Mouse (Mus musculus) MEL (cell line): ENCODE measurements around the gene Myo1h. TPM values are rescaled to one million over a fixed set of nuclear protein-coding genes. Genes with fewer than 3 reads are reported as not detected.

Experiments used
- DNase-seq: peaks from one replicate; pipeline ENCODE4 v3.0.0; 2011; ENCODE audit warnings: low read depth, low spot score
- H3K27ac ChIP-seq: 2 replicates; pipeline ENCODE4 v1.5.1; 2012; ENCODE audit warnings: low read depth, mild to moderate bottlenecking, control low read depth, low read length, moderate library complexity; ENCODE audit not compliant: control insufficient read depth
- H3K27me3 ChIP-seq, 2 experiments: fragments of 150-350 bp in 1 of 2; sonication (generic) in 1 of 2; 2 replicates each; pipeline ENCODE4 v1.6.1; 2012; ENCODE audit warnings: low read length in 2 of 2, mild to moderate bottlenecking in 2 of 2, improper control_type of control experiment in 1 of 2, moderate library complexity in 1 of 2; ENCODE audit not compliant: insufficient read depth in 2 of 2, control insufficient read depth in 1 of 2
- H3K36me3 ChIP-seq, 2 experiments: 2 replicates each; pipeline ENCODE4 v1.6.1; 2012 to 2014; ENCODE audit warnings: low read length in 2 of 2, improper control_type of control experiment in 1 of 2, inconsistent platforms in 1 of 2, mild to moderate bottlenecking in 1 of 2; ENCODE audit not compliant: insufficient read depth in 2 of 2, control insufficient read depth in 1 of 2
- H3K4me1 ChIP-seq, 2 experiments: fragments of 150-350 bp in 1 of 2; sonication (generic) in 1 of 2; 2 replicates each; pipeline ENCODE4 v1.6.1; 2012; ENCODE audit warnings: low read length in 2 of 2, improper control_type of control experiment in 1 of 2, mild to moderate bottlenecking in 1 of 2; ENCODE audit not compliant: insufficient read depth in 2 of 2, control insufficient read depth in 1 of 2
- H3K4me3 ChIP-seq, 2 experiments: fragments of 150-350 bp in 1 of 2; sonication (generic) in 1 of 2; 2 replicates each; pipeline ENCODE4 v1.5.1; 2012; ENCODE audit warnings: low read depth in 2 of 2, low read length in 2 of 2, mild to moderate bottlenecking in 2 of 2, moderate library complexity in 2 of 2, control low read depth in 1 of 2, improper control_type of control experiment in 1 of 2; ENCODE audit not compliant: control insufficient read depth in 1 of 2, insufficient read depth in 1 of 2
- H3K79me2 ChIP-seq: 2 replicates; pipeline ENCODE4 v1.6.1; 2012; ENCODE audit warnings: mild to moderate bottlenecking, low read length, moderate library complexity; ENCODE audit not compliant: control insufficient read depth, poor library complexity, insufficient read depth
- H3K9ac ChIP-seq: 2 replicates; pipeline ENCODE4 v1.6.1; 2012; ENCODE audit warnings: low read depth, mild to moderate bottlenecking, control low read depth, low read length, moderate library complexity; ENCODE audit not compliant: control insufficient read depth, poor library complexity, severe bottlenecking
- H3K9me3 ChIP-seq: fragments of 150-350 bp; sonication (generic); replicated peaks from 2 replicates; pipeline ENCODE4 v1.6.1; 2012; ENCODE audit warnings: mild to moderate bottlenecking, low read length, improper control_type of control experiment, moderate library complexity; ENCODE audit not compliant: insufficient read depth
- CTCF ChIP-seq, 3 experiments: IDR thresholded peaks in 2 of 3; conservative IDR thresholded peaks in 1 of 3; 2 replicates each; pipeline ENCODE4 v1.5.1; 2011 to 2012; ENCODE audit warnings: low read length in 3 of 3, low read depth in 2 of 3, mild to moderate bottlenecking in 2 of 3, improper control_type of control experiment in 1 of 3, inconsistent platforms in 1 of 3, mixed read lengths in 1 of 3, moderate library complexity in 1 of 3; ENCODE audit not compliant: control insufficient read depth in 1 of 3, insufficient read depth in 1 of 3, poor library complexity in 1 of 3, severe bottlenecking in 1 of 3
- MAX ChIP-seq: IDR thresholded peaks from 2 replicates; pipeline ENCODE4 v1.6.1; 2011; ENCODE audit warnings: low read length, improper control_type of control experiment
- MXI1 ChIP-seq: IDR thresholded peaks from 2 replicates; pipeline ENCODE4 v1.6.1; 2011; ENCODE audit warnings: mild to moderate bottlenecking, low read depth, low read length, improper control_type of control experiment
- MYB ChIP-seq: IDR thresholded peaks from 2 replicates; pipeline ENCODE4 v1.6.1; 2011; ENCODE audit warnings: mild to moderate bottlenecking, low read depth, low read length, improper control_type of control experiment
- POLR2A ChIP-seq, 2 experiments: IDR thresholded peaks; 2 replicates each; pipeline ENCODE4 v1.6.1; 2011 to 2012; ENCODE audit warnings: low read length in 2 of 2, mild to moderate bottlenecking in 2 of 2, control low read depth in 1 of 2, improper control_type of control experiment in 1 of 2, low read depth in 1 of 2, moderate library complexity in 1 of 2; ENCODE audit not compliant: control insufficient read depth in 1 of 2, insufficient read depth in 1 of 2, poor library complexity in 1 of 2
- RAD21 ChIP-seq: IDR thresholded peaks from 2 replicates; pipeline ENCODE4 v1.6.1; 2011; ENCODE audit warnings: mild to moderate bottlenecking, low read depth, low read length, improper control_type of control experiment
- SIN3A ChIP-seq: IDR thresholded peaks from 2 replicates; pipeline ENCODE4 v1.6.1; 2012; ENCODE audit warnings: low read length, improper control_type of control experiment, inconsistent platforms
- SMC3 ChIP-seq: IDR thresholded peaks from 2 replicates; pipeline ENCODE4 v1.6.1; 2011; ENCODE audit warnings: low read depth, low read length, improper control_type of control experiment
- TBP ChIP-seq: IDR thresholded peaks from 2 replicates; pipeline ENCODE4 v1.8.0; 2011; ENCODE audit warnings: low read depth, low read length, improper control_type of control experiment
- USF1 ChIP-seq: IDR thresholded peaks from 2 replicates; pipeline ENCODE4 v1.6.1; 2014; ENCODE audit warnings: low read depth, mild to moderate bottlenecking, inconsistent platforms, low read length, improper control_type of control experiment, moderate library complexity
- USF2 ChIP-seq, 2 experiments: IDR thresholded peaks; 2 replicates each; pipeline ENCODE4 v1.6.1; 2011 to 2012; ENCODE audit warnings: improper control_type of control experiment in 2 of 2, low read length in 2 of 2, borderline replicate concordance in 1 of 2, inconsistent platforms in 1 of 2, low read depth in 1 of 2, mild to moderate bottlenecking in 1 of 2; ENCODE audit not compliant: insufficient read depth in 1 of 2
- ZC3H11A ChIP-seq: IDR thresholded peaks from 2 replicates; pipeline ENCODE4 v1.6.1; 2012; ENCODE audit warnings: low read depth, mild to moderate bottlenecking, inconsistent platforms, low read length, improper control_type of control experiment
- ZKSCAN1 ChIP-seq: IDR thresholded peaks from 2 replicates; pipeline ENCODE4 v1.6.1; 2012; ENCODE audit warnings: low read depth, mild to moderate bottlenecking, inconsistent platforms, low read length, improper control_type of control experiment, moderate library complexity
- polyA plus RNA-seq, 2 experiments: library from polyadenylated mRNA; stranded (reverse) in 1 of 2; unstranded in 1 of 2; fragments of >175 nt in 1 of 2; fragments of >200 nt in 1 of 2; gene quantifications; 2 replicates each; pipeline versions ENCODE4 v1.2.1 to v1.2.4; 2012; ENCODE audit warnings: low replicate concordance in 2 of 2, low read depth in 1 of 2; ENCODE audit not compliant: insufficient read length in 2 of 2, insufficient read depth in 1 of 2, missing spikeins in 1 of 2
- total RNA-seq: library from RNA; depleted of rRNA; stranded (reverse); fragments of 300-350 nt; gene quantifications from 2 replicates; pipeline ENCODE4 v1.2.3, GENCODE M21; 2012

Myo1h gene
- total and polyA plus RNA-seq, 3 experiments, result 0.33 to 4.6 TPM; not detected in 1

GRCm38 (mm10) chr5:114323105-114323790 is 34.3 kb downstream of the Myo1h start:
- H3K9ac ChIP-seq, result peak overlapping the region; percentile 8
- DNase-seq, result peak; percentile 30

GRCm38 (mm10) chr5:114323791-114324507 is 35.0 kb downstream of the Myo1h start:
- peak; percentile 73 for DNase-seq
- TF ChIP-seq MYB (no peak), ZKSCAN1 (no peak), USF2 (IDR thresholded peaks at IDR 0.05; ENCODE audit: borderline replicate concordance in 1 of 2, insufficient read depth in 1 of 2, low read depth in 1 of 2, low read length in 2 of 2) (no peak), TBP (no peak), USF1 (peak; percentile 57; the same call in 1 of the 2 replicates), MXI1 (no peak), CTCF (IDR thresholded peaks at IDR 0.05 in 2 of 3, conservative IDR thresholded peaks at IDR 0.05 in 1 of 3; ENCODE audit: control insufficient read depth in 1 of 3, insufficient read depth in 1 of 3, low read depth in 2 of 3, low read length in 3 of 3, poor library complexity in 1 of 3, severe bottlenecking in 1 of 3) (peak; percentile 46 to 60 (median 51)), RAD21 (peak; percentile 22), SMC3 (peak; percentile 37)
- TF ChIP-seq, all 39 proteins: peak for 4
- H3K4me1 ChIP-seq, result peaks cover 0 to 8% of the 10 kb centered on the region in 2 experiments; a peak in 2 of 4 replicates
- H3K9ac ChIP-seq, result peak overlapping the region; percentile 10; the same call in 1 of the 2 replicates
- H3K36me3 ChIP-seq, result no peaks in the 10 kb centered on the region
- H3K27me3 ChIP-seq, result peaks cover 0 to 5% of the 10 kb centered on the region in 2 experiments; a peak in 3 of 4 replicates
- H3K27ac ChIP-seq, result no peak overlapping the region
- H3K4me3 ChIP-seq, result peak overlapping the region; percentile 11 to 32
- no peaks in the 10 kb centered on the region for H3K79me2 ChIP-seq
- no peaks in the 10 kb centered on the region for H3K9me3 ChIP-seq

More at GRCm38 (mm10) chr5:114323105-114323790, 34.3 kb downstream of the Myo1h start:
- Histone ChIP-seq H3K36me3 (no peaks in the 10 kb centered on the region), H3K79me2 (no peaks in the 10 kb centered on the region), H3K4me1 (peaks cover 0 to 8% of the 10 kb centered on the region in 2 experiments; a peak in 2 of 4 replicates), H3K27me3 (peaks cover 0 to 8% of the 10 kb centered on the region in 2 experiments; a peak in 3 of 4 replicates), H3K9me3 (no peaks in the 10 kb centered on the region), H3K4me3 (peak overlapping the region; percentile 11 to 32)
- TF ChIP-seq POLR2A (IDR thresholded peaks at IDR 0.05; ENCODE audit: control insufficient read depth in 1 of 2, insufficient read depth in 1 of 2, low read depth in 1 of 2, low read length in 2 of 2, poor library complexity in 1 of 2), result no peak
- TF ChIP-seq SIN3A, result no peak
- TF ChIP-seq, all 39 proteins: peak for 0
- H3K27ac ChIP-seq, result no peak overlapping the region

- peaks cover 0 to 10% of the 10 kb centered on the region in 2 experiments; a peak in 1 of 4 replicates for H3K4me1 ChIP-seq
- H3K27me3 ChIP-seq, result no peaks in the 10 kb centered on the region
- H3K27ac ChIP-seq, result no peak overlapping the region
- H3K4me3 ChIP-seq, result no peak overlapping the region
- no peaks in the 10 kb centered on the region for H3K9me3 ChIP-seq
- H3K79me2 ChIP-seq, result no peaks in the 10 kb centered on the region
- no peak for TF ChIP-seq ZKSCAN1
- no peak for TF ChIP-seq MAX
- TF ChIP-seq TBP, result no peak
- no peak for TF ChIP-seq ZC3H11A
- H3K9ac ChIP-seq, result no peak overlapping the region
- DNase-seq, result no peak
- no peaks in the 10 kb centered on the region; a peak in 1 of 4 replicates for H3K36me3 ChIP-seq
Observed at GRCm38 (mm10) chr5:114342996-114343395, 54.0 kb downstream of the Myo1h start.
